Mouse (Mus musculus) forelimb bud, embryonic 11.5 days (tissue): ENCODE results near the gene Rpl34.

Experiments used
- DNase-seq: peaks from one replicate; pipeline ENCODE4 v3.0.0-alpha.2; 2012; ENCODE audit warnings: low read depth, low spot score

The Rpl34 gene

DNA sequence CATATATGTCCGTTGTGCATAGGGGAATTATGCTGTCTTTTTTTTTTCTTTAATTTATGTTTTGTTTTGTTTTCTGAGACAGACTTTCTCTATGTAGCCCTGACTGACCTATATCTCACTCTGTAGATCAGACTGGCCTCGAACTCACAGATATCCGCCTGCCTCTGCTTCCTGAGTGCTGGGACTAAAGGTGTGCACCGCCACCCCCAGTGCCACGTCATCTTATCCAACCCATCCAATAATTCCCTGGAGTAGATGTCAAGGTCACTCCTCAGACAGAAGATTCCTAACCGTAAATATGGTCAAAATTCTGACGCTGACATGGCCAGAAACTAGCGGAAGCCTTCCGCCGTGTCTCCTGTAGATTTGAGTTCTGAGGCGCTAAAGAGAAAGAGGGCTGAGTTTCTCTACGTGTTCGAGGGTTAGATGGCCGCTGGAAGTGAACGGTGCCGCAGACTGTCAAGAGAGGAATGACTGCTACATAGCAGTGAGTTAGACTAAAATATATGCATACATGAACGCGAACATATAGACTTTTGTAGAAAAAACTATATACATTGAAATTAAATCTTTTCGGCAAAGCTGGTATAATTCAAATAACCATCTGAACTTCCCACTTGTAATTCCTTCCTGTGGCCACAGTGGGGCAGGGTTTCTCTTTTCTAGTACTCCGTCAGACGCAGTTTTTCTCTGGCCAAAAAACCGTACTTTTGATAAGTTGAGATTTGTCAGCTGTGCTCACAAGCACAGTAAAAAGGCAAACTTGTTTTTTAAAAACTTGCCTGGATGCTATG lies 15.2 kb downstream of the Rpl34 start:
- DNase-seq, result peak; percentile 65

DNA sequence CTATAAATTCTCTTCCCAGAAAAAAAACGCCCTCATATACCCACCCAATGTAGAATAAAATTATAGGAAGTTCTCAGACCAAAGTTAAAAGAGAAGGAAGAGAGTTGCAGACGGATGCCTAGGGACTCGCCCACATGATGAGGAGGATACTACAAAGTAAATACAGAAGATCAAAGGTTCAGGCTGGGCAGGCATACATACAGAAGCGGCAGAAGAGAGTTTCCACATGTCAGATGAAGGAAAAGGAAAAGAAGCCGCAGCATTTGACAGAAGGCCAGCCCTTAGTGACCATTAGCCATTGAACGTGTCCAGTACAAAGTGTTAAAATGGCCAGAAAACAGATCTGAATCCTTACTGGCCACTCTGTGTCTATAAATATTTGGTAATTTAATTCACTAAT lies 17.3 kb downstream of the Rpl34 start:
- no peak for DNase-seq

DNA sequence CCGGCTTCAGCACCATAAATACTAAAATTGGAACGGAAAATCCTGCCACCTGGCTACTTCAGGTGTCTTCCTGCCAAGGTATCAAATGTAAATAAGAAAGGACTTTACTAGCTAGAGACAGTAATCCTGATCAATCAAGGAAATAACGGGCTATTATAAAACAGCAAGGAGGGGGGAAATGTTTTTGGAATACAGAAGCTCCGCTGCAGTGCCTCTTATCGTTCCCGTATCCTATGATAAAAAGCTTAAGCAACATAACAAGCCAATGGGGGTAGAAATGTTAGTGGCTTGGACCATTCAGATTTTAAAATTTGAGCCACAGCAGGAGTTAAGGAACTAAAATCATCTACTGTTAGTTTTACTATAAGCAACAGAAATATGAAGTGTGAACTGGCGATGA lies 20.1 kb downstream of the Rpl34 start:
- no peak for DNase-seq

DNA sequence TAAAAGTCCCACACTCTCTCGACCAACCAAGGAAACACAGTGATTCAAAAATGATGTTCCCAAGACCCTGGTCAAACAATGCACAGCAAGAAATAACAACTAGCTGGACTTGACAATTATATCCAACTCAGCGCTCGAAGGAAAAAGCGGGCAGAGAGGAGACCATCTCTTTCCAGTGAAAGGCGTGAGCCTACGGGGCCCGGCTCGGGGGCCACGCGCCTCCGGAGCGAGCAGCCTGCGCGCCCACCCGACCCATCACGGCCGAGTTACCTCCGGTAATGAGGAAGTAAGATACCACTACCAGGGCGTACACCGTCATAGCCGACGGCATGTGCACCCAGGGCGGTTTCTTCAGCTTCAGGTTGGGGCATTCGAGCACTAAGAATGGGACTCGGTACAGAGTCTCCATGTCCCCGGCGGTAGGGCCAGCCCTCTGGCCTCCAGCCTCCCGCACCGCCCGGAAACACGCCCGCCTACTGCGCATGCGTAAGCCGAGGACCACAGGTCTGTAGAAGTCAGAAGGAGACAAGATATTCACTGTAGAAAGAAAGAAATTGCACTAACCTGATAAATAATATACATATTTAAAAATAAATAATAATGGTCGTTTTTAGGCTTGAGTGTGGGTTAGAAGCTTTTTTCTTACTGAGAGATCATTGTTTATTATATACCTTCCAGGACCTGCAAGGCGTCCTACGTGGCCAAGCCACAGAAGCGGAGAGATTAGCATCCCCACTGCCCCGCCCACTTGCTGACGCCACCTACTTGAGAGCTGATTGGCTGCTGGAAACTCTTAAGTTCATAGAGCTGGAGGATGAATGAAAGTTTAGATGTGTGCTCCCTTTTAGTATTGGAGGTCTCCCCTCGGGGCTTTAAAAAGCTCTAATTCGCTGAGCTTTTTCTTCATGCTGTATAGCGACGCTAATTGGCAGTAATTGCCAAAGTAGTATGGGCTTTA lies 21.0 kb downstream of the Rpl34 start, which contains the start of gene Ostc:
Ostc (minus strand) TSS at position 478 of the 958 bp plus-strand sequence.
- DNase-seq, result peak; percentile 96

DNA sequence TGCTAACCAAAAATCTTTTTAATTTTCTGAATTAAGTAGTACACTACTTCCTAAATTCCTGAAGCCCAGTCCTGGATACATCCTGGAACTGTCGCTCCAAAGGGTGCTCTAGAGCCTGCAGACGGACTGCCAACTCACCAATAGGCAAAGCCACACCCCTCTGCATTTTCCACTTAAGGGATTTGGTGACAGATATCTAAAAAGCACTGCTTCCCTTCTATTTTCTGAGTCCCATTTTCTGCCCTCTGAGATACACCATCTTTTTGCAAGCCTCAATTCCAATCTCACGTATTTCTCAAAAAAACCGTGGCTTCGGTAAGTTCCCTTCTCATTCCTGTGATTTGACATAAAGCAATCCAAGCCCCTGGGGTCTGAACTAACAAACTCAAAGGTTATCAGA lies 21.7 kb downstream of the Rpl34 start:
- DNase-seq, result no peak

DNA sequence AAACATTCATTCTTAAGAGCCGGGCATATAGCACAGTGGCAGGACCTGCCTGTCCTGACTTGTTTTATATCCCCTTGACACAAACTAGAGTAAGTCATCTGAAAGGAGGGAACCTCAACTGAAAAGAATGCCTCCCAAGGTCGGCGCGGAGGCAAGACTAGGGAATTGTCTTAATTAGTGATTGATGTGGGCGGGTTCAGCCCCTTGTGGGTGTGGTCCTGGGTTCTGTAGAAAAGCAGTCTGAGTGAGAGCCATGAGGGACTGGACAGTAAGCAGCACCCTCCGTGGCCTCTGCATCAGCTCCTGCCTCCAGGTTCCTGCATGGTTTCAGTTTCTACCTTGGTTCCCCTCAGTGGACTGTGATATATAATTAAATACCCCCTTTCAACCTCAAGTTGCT lies 27.9 kb downstream of the Rpl34 start:
- DNase-seq, result no peak

DNA sequence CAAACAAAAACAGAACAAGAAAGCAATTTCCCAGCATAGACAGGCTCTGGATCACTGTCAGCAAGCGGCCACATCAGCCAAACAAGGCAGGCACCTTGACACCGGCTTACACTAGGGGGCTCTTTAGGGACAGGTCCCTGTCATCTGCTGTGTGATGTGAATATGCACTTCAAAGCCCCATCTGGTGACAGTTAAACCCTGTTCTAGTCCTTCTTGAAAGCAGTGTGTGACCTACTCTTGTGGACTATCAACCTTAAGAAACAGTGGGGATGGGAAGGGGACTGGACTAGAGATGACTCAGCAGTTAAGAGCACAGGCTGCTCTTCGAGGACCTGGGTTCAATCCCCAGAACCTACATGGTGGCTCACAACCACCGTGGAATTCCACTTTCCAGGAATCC lies 32.6 kb downstream of the Rpl34 start:
- no peak for DNase-seq

DNA sequence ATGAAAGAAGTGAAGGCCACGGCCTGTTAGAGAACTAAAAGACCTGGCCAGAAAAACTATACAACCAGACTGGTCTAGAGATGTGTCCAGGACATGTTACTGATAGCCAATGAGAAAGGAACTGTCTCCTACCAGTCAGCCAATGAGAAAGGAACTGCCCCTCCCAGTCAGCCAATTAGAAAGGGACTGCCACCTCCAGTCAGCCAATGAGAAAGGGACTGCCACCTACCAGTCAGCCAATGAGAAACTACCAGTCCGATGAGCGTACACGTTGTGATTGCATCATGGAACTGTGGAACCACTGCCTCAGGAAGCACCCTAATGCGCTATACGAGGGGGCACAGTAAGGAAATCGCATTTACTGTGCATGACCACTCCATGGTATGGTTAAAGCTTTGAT lies 35.5 kb downstream of the Rpl34 start:
- no peak for DNase-seq

DNA sequence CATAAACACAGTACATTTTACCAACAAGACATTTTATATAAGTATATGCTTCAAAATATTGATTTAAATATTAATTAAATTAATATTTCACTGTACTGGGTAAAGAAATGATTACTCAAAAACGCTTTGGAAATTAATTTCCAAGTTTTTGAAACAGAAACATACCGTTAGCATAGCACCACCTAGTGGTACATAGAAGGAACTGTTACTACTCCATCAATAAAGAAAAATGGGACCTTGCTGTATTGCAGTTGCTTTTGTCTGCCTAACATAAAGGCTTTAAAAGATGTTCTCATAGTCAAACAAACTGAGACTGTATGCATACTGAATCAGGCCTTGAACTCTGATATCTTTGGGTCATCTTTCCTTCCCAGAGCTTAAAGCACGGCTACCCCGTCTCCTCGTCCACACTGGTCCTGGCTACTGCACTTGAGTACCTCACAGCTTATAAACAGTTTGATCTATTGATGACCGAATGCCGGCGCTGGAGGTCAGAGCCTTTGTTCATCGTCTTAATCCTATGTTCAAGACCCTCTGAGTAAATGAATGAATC lies 36.1 kb downstream of the Rpl34 start:
- DNase-seq, result peak; percentile 34

DNA sequence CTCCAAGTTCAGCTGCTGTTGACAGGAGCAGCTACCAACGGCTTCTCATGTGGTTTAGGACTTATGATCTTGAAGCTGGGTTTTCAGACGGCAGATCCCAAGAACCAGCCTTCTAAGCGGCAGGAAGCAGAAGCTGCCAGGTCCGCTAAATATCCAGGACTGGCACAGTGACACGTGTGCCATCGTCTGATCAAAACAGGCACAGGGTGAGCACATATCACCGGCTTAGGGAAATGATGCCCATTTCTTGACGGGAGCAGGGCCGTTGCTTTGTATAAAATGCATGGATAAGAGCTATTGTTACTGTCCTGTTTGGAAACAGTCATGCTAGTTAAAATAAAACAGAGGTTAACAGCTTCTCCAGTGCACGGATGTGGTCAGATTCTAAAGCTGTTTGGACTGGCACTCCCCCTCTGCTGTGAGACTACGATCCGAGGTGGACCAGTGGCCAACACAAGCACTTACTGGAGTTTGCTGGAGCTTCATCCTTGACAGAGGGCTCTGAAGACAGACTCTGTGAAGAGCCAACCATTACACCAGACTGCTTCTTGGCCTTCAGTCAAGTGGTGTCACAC lies 38.5 kb downstream of the Rpl34 start:
- DNase-seq, result no peak

DNA sequence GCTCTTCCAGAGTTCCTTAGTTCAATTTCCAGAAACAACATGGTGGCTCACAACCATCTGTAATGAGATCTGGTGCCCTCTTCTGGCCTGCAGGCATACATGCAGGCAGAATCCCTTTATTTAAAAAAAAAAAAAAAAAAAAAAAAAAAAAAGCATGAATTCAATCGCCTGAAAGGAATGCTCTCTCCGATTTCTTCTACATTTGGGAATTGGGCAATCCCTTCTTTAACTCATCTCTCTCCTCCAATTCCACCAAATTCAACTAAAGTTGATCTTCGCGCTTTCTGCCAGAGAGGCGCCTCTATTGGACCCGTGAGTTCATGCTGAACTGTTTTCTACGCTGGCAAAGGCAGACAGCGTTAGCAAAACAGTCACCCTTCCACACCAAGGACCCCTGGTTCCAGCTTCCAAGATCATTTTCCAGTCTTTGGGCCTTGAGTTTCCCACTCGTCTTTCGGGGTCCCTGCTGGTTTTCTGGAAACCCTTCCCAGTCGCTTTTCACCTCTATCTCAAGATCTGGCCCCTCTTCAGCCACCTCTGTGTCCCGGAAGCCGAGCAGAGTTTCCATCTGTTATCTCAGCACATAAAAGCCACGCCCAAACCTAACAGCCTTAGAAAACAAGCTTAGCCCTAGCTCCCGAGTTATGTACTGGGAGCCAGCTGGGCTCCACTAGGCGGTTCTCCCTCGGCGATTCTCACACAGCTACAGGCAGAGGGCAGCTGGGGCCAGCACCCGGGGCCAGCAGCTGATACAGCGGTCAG lies 39.2 kb downstream of the Rpl34 start:
- no peak for DNase-seq

DNA sequence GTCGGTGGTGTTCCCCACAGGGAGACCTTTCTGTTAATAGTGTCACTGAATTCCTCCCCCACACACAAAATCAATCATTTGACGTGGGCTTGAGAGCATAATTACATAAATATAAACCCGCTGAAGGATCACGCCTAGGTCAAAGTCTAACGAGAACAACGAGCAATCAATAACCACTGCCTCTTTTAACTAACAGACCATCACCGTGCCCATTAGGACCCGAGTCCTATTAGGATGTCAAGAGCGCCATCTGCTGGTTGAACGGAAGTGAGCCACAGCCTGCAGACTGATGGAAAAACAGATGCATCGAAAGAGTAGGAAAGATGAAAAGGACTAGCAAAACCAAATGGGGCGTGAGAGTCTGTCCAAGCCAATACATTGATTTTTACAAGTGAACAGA lies 40.6 kb downstream of the Rpl34 start:
- peak; percentile 86 for DNase-seq

DNA sequence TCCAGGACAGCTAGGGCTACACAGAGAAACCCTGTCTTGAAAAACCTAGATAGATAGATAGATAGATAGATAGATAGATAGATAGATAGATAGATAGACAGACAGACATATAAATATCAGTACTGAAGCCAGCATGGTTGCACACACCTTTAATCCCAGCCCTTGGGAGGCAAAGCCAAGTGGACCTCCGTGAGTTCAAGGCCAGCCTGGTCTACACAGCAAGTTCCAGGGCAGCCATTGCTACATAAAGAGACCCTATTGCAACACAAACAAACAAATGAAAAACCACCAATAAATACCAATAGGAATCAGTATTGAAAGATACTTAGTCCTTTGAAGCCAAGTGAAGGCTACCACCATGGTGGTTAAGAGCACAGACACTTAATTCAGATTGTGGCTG lies 43.1 kb downstream of the Rpl34 start:
- no peak for DNase-seq

DNA sequence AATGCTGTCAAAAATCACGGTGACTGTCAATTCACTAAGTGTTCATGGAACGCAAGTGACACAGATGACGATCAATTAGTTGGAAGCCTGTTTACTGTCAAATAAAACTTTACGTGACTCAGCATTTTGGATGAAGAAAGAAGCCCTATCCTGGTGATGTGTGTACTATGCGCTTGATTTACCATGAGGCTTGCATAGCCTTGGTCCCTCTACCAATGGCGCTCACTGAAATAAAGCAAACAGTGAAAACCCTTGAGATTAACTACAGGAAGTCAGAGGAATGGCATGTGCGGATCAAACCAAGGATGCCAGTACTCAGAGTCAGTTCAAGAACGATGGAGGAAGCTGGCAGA lies 45.2 kb downstream of the Rpl34 start:
- DNase-seq, result no peak

DNA sequence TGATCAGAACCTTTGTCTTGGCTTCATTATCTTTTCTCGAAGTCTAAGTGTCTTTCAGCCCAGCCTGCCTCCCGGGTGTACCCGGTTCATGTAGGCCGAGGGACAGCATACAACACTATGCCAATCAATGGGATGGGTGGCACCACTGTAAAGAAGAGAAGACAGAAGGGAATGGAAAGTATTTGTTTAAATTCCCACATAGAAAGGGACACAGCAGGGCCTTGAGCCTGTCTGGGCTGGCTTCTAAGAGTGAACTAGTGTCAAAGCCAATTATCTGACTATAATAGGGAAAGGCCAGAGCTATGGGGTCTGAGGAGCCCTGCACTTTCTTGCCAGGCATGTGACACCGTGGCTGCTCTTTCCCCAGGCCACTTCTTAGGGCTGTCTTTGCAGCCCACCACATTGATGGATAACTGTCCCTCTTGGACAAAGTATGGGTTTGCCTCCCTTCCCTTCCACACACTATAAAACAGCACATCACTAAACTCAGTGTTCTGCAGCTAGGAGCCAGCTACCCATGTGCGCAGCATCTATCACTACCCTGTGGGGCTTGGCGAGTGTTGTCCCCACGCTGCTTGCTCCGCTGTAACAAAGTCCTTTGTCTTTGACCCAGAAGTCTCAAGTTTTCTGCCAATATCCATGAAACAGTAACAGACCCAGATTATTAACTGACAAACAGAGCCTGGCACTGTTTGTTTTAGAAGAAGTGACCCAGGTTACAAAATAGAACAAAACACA lies 45.8 kb downstream of the Rpl34 start:
- DNase-seq, result no peak

DNA sequence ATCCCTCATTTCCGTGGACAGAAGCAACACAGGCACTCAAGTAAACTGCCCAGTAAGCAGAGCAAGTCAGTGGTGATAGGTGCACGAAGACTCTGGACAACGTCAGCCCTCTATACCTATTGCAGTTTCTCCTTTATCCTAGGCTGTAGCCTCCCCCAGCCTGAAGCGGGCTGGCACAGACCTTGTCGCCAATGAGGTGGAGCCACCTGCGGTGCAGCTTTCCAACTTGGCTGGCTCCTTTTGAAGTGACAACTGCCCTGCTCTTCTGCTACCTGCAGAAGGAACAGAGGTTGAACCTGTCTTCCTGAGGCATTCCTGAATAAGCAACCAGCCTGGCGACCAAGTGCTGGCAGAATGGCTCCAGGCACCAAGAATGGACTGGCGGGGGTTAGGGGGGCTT lies 46.4 kb downstream of the Rpl34 start:
- no peak for DNase-seq

DNA sequence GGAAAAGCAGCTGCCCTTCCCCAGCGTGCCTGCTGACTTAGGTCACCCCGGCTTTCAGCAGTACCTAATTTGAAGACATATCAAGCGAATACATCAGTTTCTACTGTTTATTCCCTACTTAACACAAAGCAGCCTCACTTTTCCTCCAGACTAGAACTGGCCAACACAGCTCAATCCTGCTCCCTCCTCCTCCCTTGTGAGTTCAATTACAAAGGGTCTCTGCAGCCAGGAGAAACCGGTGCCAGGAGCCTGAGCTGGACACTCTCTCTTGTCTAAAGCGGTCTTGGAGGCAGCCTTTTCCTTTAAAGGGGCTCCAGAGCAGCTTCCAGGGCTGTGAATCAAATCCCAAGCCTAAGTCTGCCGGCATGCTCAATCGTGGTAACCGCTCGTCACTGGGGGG lies 48.0 kb downstream of the Rpl34 start:
- no peak for DNase-seq

DNA sequence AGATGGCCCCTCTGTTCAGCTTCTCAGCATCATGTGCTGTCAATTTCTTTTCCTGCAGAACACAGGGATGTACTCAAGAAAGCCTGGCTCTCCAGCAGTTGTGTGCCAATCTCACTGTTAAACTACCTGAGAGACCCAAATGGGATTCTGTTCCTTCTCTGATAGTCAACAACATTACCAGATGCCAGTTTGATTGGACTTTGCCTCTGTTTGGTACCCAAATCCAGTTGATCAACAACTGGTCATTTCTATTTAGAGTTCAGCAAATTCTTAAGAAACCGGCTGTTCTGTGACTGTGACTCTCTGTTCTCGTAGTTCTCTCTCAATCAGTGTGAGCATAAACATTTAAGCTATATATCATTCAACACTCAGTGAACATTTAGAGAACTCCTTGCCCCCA lies 49.0 kb downstream of the Rpl34 start:
- no peak for DNase-seq

DNA sequence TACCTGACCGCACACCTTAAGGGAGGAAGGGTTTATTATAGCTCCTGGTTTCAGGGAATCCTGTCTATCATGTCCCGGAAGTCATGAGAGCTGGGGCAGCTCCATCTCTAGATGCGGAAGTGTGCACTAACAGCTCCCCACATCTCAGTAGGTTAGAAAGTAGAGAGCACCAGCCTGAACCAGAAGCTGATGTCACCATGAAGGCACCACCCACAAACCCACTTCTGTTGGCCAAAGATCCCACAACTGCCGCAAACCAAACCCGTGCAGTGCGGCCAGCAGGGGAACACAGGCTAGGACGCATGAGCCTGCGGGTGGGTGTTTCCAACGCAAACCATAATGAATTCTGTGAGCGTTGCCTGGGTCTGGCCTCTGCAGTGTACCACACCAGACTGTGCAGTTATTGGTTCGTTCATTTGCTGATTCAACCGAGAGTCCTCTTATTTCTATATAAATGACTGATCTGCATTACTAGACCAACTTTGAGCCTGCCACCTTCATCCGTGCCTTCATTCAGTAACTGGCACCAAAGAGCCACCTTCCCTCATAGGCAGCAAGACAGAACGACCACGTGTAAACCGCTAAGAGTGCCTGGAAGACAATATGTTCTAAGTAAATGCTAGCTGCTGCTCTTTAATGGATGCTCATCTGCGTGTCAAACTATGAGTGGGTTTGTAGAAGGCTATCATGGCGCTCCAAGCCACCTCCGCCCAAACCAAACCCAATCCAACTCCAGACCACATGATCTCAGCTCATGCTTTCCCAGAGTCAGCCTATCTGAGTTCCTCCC lies 52.3 kb downstream of the Rpl34 start:
- no peak for DNase-seq
